Mouse (Mus musculus) G1E (cell line): ENCODE results near the gene Gin1.

Experiments used
- CTCF ChIP-seq: IDR thresholded peaks from 2 replicates; pipeline ENCODE4 v1.5.1; 2012; ENCODE audit warnings: low read depth, low read length, inconsistent platforms, mixed read lengths
- TAL1 ChIP-seq: conservative IDR thresholded peaks from 2 replicates; pipeline ENCODE4 v1.6.1; 2012; ENCODE audit warnings: low read depth, low read length, inconsistent platforms, mixed read lengths

DNA sequence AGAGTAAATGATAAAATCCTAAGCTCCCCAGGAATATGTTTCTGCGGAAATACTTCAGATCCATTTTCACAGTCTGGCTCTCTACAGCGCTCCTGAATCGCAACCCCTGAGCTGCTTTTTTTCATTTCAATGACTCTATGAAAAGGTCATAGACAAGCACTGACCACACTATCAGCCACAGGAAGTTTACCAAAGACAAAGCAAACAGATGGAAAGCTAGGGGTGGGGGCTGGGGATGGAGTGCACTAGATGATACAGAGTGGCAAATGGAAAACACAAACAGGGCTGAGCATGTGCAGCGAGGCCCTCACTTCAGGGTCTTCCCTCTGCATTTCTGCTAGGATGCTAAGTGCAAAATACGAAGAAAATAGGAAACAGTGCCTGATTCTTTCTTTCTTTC lies 52.2 kb downstream of the Gin1 start:
- TF ChIP-seq CTCF (no peak), TAL1 (no peak)
